Mouse (Mus musculus): ENCODE data around the gene Tnfsf13b. TPM values are rescaled to one million over a fixed set of nuclear protein-coding genes. Genes with fewer than 3 reads are reported as not detected.

Gene Tnfsf13b
- polyA plus RNA-seq, 1 experiment from 2014 or later: 0.61 TPM

DNA sequence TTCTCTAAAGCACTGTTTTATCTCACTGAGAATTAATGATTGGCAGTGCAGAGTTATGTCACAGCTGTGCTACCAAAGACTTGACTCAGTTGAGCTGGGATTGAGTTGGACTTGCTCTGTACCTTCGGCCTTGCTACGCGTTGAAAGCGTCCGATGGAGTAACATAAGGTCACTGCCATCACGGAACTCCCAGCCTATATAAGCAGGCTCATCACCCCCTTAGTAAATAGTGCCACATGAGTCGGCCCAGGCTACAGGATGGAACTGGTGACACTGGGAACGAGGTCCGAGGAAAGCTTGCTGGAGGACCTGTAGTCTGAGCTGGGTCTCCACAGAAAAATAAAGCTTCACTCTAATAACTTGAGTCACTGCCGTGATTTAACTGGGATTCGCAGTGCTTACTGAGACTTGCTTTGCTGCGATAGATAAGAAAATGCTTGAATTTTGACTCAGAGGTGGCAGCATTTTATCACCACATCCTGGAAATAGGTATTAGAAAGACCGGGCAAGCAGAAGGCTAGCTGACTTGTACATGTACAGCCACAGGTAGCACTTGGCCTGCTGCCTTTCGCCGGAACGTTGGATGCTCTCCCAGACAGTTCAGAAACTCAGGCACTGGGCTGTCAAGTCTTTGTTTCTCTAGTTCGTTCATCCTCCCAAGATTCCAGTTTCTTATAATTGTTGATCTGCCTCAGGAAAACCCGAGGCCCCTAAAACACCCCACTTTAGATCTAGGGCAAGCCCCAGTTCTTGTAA, 27.6 kb upstream of the Tnfsf13b start:
- peaks cover 20% of the 10 kb centered on the region for H3K4me1 ChIP-seq (ENCODE audit: control insufficient read depth, low read depth, low read length)
- WGBS (ENCODE audit: insufficient replicate concordance): 39% methylated on average over 18 of the region's 18 CpGs
- no peaks in the 10 kb centered on the region for H3K9me3 ChIP-seq (replicated peaks; ENCODE audit: control insufficient read depth, low read length)
- peak overlapping the region; percentile 90 for H3K4me2 ChIP-seq (ENCODE audit: low read depth, low read length)
- ATAC-seq (ENCODE audit: low read depth): no peak
- H3K9ac ChIP-seq (ENCODE audit: low read depth, low read length): peak overlapping the region; percentile 95
- H3K4me3 ChIP-seq (ENCODE audit: low read depth, low read length): peak overlapping the region; percentile 89
- H3K36me3 ChIP-seq (ENCODE audit: control insufficient read depth, insufficient read depth): no peaks in the 10 kb centered on the region; the same call in 1 of the 2 replicates
- peak overlapping the region; percentile 85; the same call in 1 of the 2 replicates for H3K27ac ChIP-seq (ENCODE audit: low read length)
- no peaks in the 10 kb centered on the region for H3K27me3 ChIP-seq (ENCODE audit: control insufficient read depth, insufficient read depth, low read depth, low read length)

DNA sequence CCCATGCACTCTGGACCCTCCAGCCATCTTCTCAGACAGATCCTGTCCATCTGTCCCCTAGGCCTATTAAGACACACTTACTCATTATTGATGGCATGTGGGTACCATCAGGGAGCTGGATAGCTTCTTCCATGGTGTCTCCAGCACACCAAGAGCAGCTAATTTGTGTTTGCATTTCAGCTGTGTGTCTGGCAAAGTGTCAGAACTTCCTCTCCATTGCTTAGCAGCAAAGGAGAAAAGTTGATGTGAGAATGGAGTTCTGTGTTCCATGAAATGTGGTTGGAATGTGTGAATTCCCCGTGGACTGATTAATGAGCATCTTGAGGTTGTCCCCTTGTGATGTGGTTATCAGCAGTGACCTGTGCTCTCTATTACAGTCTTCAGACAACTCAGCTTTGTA, 26.5 kb upstream of the Tnfsf13b start:
- H3K27ac ChIP-seq (ENCODE audit: low read length): no peak overlapping the region

DNA sequence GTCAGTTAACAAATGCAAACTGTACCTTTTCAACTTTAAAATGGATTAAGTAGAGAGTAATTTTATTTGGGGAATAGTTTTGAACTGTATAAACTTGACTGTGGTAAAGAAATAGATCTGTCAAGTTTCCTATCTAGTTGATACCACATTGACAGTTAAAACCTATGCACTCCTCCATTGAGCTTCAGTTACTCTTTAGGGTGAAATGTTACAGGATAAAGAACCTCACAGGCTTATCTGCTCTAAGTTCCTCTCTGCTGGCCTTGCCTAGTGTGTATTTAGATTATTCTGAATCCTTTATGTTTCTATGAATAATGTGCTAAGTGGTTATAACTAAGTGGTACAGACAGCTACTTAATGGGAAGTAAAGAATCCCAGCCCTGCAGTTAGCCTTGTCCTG, 26.1 kb upstream of the Tnfsf13b start:
- Histone ChIP-seq H3K4me2 (ENCODE audit: low read depth, low read length) (no peak overlapping the region), H3K9me3 (replicated peaks; ENCODE audit: control insufficient read depth, low read length) (no peaks in the 10 kb centered on the region), H3K27ac (ENCODE audit: low read length) (no peak overlapping the region), H3K27me3 (ENCODE audit: control insufficient read depth, insufficient read depth, low read depth, low read length) (no peaks in the 10 kb centered on the region), H3K4me3 (ENCODE audit: low read depth, low read length) (no peak overlapping the region), H3K36me3 (ENCODE audit: control insufficient read depth, insufficient read depth) (no peaks in the 10 kb centered on the region; the same call in 1 of the 2 replicates), H3K9ac (ENCODE audit: low read depth, low read length) (no peak overlapping the region), H3K4me1 (ENCODE audit: control insufficient read depth, low read depth, low read length) (peaks cover 20% of the 10 kb centered on the region)
- ATAC-seq (ENCODE audit: low read depth): no peak

More for the DNA sequence above, 26.5 kb upstream of the Tnfsf13b start:
- no peak overlapping the region for H3K4me2 ChIP-seq (ENCODE audit: low read depth, low read length)
- H3K9me3 ChIP-seq (replicated peaks; ENCODE audit: control insufficient read depth, low read length): no peaks in the 10 kb centered on the region
- no peak for ATAC-seq (ENCODE audit: low read depth)
- 19% methylated on average over 1 of the region's 1 CpGs for WGBS (ENCODE audit: insufficient replicate concordance)
- H3K27me3 ChIP-seq (ENCODE audit: control insufficient read depth, insufficient read depth, low read depth, low read length): no peaks in the 10 kb centered on the region
- no peak overlapping the region for H3K9ac ChIP-seq (ENCODE audit: low read depth, low read length)
- no peak overlapping the region for H3K4me3 ChIP-seq (ENCODE audit: low read depth, low read length)
- H3K4me1 ChIP-seq (ENCODE audit: control insufficient read depth, low read depth, low read length): peaks cover 20% of the 10 kb centered on the region
- H3K36me3 ChIP-seq (ENCODE audit: control insufficient read depth, insufficient read depth): no peaks in the 10 kb centered on the region; the same call in 1 of the 2 replicates

DNA sequence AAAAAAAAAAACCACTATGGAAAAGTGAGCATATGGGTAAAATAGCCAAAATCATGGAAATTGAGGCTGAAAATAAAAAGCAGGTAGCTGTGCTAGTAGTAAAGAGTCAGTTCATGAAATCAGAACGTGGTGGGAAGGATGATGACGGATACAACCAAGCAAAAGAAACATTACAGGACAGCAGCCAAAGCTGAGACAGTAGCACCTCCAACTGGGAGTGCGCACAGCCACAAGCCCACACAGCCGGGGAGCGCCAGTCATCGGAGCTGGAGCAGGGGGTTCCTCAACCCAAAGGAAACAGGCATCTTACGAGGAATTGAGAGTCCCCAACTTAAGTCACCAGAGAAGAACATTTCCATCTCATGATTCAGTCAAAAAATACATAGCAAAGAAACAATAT, 2.2 kb upstream of the Tnfsf13b start:
- Histone ChIP-seq H3K4me1 (ENCODE audit: control insufficient read depth, low read depth, low read length) (no peaks in the 10 kb centered on the region), H3K27me3 (ENCODE audit: control insufficient read depth, insufficient read depth, low read depth, low read length) (peaks cover 2% of the 10 kb centered on the region; the same call in 1 of the 2 replicates), H3K36me3 (ENCODE audit: control insufficient read depth, insufficient read depth) (no peaks in the 10 kb centered on the region), H3K4me3 (ENCODE audit: low read depth, low read length) (no peak overlapping the region), H3K9ac (ENCODE audit: low read depth, low read length) (no peak overlapping the region), H3K27ac (ENCODE audit: low read length) (no peak overlapping the region), H3K4me2 (ENCODE audit: low read depth, low read length) (no peak overlapping the region), H3K9me3 (replicated peaks; ENCODE audit: control insufficient read depth, low read length) (no peaks in the 10 kb centered on the region)
- 70% methylated on average over 7 of the region's 7 CpGs for WGBS (ENCODE audit: insufficient replicate concordance)
- no peak for ATAC-seq (ENCODE audit: low read depth)

DNA sequence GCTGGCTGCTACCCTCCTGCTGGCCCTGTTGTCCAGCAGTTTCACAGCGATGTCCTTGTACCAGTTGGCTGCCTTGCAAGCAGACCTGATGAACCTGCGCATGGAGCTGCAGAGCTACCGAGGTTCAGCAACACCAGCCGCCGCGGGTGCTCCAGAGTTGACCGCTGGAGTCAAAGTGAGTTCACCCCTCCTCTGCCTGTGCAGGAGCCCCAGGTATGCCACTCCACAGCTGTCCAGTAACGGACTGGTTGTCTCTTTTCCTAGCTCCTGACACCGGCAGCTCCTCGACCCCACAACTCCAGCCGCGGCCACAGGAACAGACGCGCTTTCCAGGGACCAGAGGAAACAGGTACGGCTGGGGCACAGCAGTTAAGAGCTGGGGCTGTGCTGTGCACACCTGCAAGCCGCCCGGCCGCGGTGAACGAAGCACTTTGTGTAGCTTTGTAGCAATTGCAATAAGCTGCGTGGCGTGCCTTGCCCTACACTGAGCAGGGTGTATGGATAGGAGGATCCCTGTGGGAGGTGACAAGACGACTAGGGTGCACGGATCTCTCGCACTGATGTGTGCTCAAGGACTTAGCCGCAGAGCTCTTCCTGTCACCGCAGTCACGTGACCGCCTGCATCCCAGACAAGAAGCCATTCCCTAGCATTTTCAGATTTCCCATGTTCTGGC, 856 bp downstream of the Tnfsf13b start:
- Histone ChIP-seq H3K27me3 (ENCODE audit: control insufficient read depth, insufficient read depth, low read depth, low read length) (peaks cover 2% of the 10 kb centered on the region; the same call in 1 of the 2 replicates), H3K9ac (ENCODE audit: low read depth, low read length) (no peak overlapping the region), H3K27ac (ENCODE audit: low read length) (no peak overlapping the region), H3K4me2 (ENCODE audit: low read depth, low read length) (peak overlapping the region; percentile 44), H3K4me1 (ENCODE audit: control insufficient read depth, low read depth, low read length) (no peaks in the 10 kb centered on the region), H3K36me3 (ENCODE audit: control insufficient read depth, insufficient read depth) (no peaks in the 10 kb centered on the region), H3K4me3 (ENCODE audit: low read depth, low read length) (peak overlapping the region; percentile 27), H3K9me3 (replicated peaks; ENCODE audit: control insufficient read depth, low read length) (no peaks in the 10 kb centered on the region)
- ATAC-seq (ENCODE audit: low read depth): no peak
- WGBS (ENCODE audit: insufficient replicate concordance): 6% methylated on average over 29 of the region's 29 CpGs

DNA sequence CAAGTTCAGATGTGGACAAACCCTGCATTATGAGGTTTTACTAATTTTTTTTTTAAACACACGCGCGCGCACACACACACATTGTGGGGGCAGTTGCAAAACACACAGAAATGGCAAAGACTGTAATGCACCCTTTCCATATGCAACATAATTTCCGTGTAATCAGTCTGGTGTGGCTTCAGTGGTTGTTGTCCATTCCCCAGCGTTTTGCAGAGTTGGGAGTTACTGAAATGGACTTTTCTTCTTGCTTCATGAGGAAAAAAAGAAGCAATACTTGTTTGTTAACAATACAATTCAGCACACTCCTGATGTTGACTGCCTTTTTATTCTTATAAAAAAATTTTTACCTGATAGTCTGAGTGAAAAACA, 1.4 kb downstream of the Tnfsf13b start:
- no peak for ATAC-seq (ENCODE audit: low read depth)
- Histone ChIP-seq H3K27me3 (ENCODE audit: control insufficient read depth, insufficient read depth, low read depth, low read length) (peaks cover 2% of the 10 kb centered on the region; the same call in 1 of the 2 replicates), H3K9ac (ENCODE audit: low read depth, low read length) (no peak overlapping the region), H3K4me3 (ENCODE audit: low read depth, low read length) (peak overlapping the region; percentile 27; the same call in 1 of the 2 replicates), H3K9me3 (replicated peaks; ENCODE audit: control insufficient read depth, low read length) (no peaks in the 10 kb centered on the region), H3K36me3 (ENCODE audit: control insufficient read depth, insufficient read depth) (no peaks in the 10 kb centered on the region), H3K4me1 (ENCODE audit: control insufficient read depth, low read depth, low read length) (no peaks in the 10 kb centered on the region), H3K4me2 (ENCODE audit: low read depth, low read length) (peak overlapping the region; percentile 44; the same call in 1 of the 2 replicates), H3K27ac (ENCODE audit: low read length) (no peak overlapping the region)
- 34% methylated on average over 6 of the region's 6 CpGs for WGBS (ENCODE audit: insufficient replicate concordance)

DNA sequence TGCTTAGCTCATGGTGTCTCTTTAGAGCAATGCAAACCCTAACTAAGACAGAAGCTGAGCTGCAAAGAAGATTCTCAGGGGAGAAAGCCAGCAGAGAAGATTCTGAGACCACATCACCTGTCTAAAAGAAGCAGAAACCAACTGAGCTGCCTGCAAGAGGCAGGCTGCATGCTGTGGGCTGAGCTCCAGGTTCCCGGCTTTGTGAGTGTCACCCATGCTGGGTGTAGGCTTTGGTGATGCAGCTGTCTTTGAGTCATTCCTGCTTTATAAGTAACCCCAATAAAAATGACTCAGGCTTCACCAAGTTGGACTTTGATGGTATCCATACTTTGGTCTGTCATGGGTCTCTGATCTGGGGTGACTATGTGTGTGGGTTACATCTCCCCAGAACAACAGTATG, 10.0 kb downstream of the Tnfsf13b start:
- Histone ChIP-seq H3K4me3 (ENCODE audit: low read depth, low read length) (no peak overlapping the region), H3K4me1 (ENCODE audit: control insufficient read depth, low read depth, low read length) (no peaks in the 10 kb centered on the region), H3K9me3 (replicated peaks; ENCODE audit: control insufficient read depth, low read length) (no peaks in the 10 kb centered on the region), H3K36me3 (ENCODE audit: control insufficient read depth, insufficient read depth) (no peaks in the 10 kb centered on the region), H3K4me2 (ENCODE audit: low read depth, low read length) (no peak overlapping the region), H3K27me3 (ENCODE audit: control insufficient read depth, insufficient read depth, low read depth, low read length) (no peaks in the 10 kb centered on the region), H3K27ac (ENCODE audit: low read length) (no peak overlapping the region), H3K9ac (ENCODE audit: low read depth, low read length) (no peak overlapping the region)
- WGBS (ENCODE audit: insufficient replicate concordance): 61% methylated on average over 1 of the region's 1 CpGs
- ATAC-seq (ENCODE audit: low read depth): no peak

DNA sequence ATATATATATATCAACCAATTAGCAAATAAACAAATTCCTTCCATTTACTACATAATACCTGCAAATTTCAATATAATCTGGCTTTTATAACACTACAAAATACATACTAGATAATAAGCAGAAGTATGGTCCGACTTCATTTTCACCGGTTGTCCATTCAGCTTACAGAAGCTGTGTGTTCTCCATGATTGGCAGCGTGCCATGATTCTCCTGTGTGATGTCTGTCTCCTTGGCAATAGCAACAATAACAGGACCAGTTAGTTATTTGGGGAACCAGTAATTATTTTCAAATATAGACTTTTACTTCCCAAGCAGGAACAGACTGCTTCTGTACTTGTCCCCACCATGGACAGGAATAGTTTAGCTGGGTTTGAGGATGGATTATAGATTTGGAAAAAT, 11.0 kb downstream of the Tnfsf13b start:
- WGBS (ENCODE audit: insufficient replicate concordance): 66% methylated on average over 3 of the region's 3 CpGs
- Histone ChIP-seq H3K4me2 (ENCODE audit: low read depth, low read length) (no peak overlapping the region), H3K27me3 (ENCODE audit: control insufficient read depth, insufficient read depth, low read depth, low read length) (no peaks in the 10 kb centered on the region), H3K9ac (ENCODE audit: low read depth, low read length) (no peak overlapping the region), H3K4me3 (ENCODE audit: low read depth, low read length) (no peak overlapping the region), H3K27ac (ENCODE audit: low read length) (no peak overlapping the region), H3K9me3 (replicated peaks; ENCODE audit: control insufficient read depth, low read length) (no peaks in the 10 kb centered on the region), H3K4me1 (ENCODE audit: control insufficient read depth, low read depth, low read length) (no peaks in the 10 kb centered on the region), H3K36me3 (ENCODE audit: control insufficient read depth, insufficient read depth) (no peaks in the 10 kb centered on the region)
- ATAC-seq (ENCODE audit: low read depth): no peak

Data from liver, embryonic 16.5 days (tissue).